ENCODE assay signal across 11 mouse cellular contexts in genomic region chr14:61743855-61744408, GRCm38 (mm10).
DNase-seq lines count a peak whose midpoint lies in the region; ATAC-seq and TF ChIP-seq lines count a peak whose summit lies in the region.
"Had no signal": no experiment of that assay in that cellular context is flagged by ENCODE, and none has a peak within 500 bp of the region (broad histone marks: within the 10 kb centered on the region; RNA-seq: fewer than 3 reads in every experiment).

No protein-coding gene starts in this region.

- no peaks in the 10 kb centered on the region for H3K27me3 ChIP-seq in heart, embryonic 14.5 days (ENCODE audit: control insufficient read depth, insufficient read depth, low read length)
- H3K27me3 ChIP-seq in G1E (ENCODE audit: insufficient read depth, low read length), result peaks cover 5% of the 10 kb centered on the region
- H3K27me3 ChIP-seq: intestine, embryonic 15.5 days had no signal

- 0 out of 2 replicates have a peak, but pooled peaks cover 2% of the 10 kb centered on the region for H3K9me3 ChIP-seq in heart, embryonic 14.5 days (ENCODE audit: control insufficient read depth, low read length)
- no peaks in the 10 kb centered on the region for H3K9me3 ChIP-seq in G1E (replicated peaks)
- H3K9me3 ChIP-seq: intestine, embryonic 15.5 days had no signal

- intact Hi-C loops in heart, postnatal 25 days (cut with DNase I), result no loop called here
- intact Hi-C loops in left cerebral cortex, postnatal 4 days (cut with DNase I), result no loop called here

- WGBS in heart, embryonic 14.5 days, result 2% methylated on average over 4 of the region's 4 CpGs

- no peak for ATAC-seq in heart, embryonic 14.5 days (ENCODE audit: insufficient number of reproducible peaks, insufficient read depth, low FRiP score, low read depth)
- peak; percentile 34; the same call in 1 of the 2 replicates for ATAC-seq in G1E (ENCODE audit: extremely low read depth, insufficient number of reproducible peaks, low FRiP score, poor library complexity, severe bottlenecking)
- peak; percentile 63 for ATAC-seq in monocyte, adult 5-6 weeks (replicated peaks; ENCODE audit: insufficient number of reproducible peaks, low FRiP score, low TSS enrichment, poor library complexity, severe bottlenecking)
- ATAC-seq: intestine, embryonic 15.5 days had no signal

- no peak for DNase-seq in heart, postnatal 25 days (ENCODE audit: low spot score)
- peak; percentile 23 for DNase-seq in G1E (ENCODE audit: low spot score)
- DNase-seq in c-Kit-positive CD71-positive TER-119-positive erythroid progenitor cells, embryonic 14.5 days (ENCODE audit: low spot score), result peak; percentile 47
- no peak for DNase-seq in kidney, postnatal 4 days
- DNase-seq in left cerebral cortex, postnatal 4 days, result no peak
- DNase-seq: cerebellum, postnatal 25 days; gastrocnemius, postnatal 36 days had no signal

- H3K36me3 ChIP-seq in heart, embryonic 14.5 days (ENCODE audit: control insufficient read depth, insufficient read depth, low read length), result no peaks in the 10 kb centered on the region
- no peaks in the 10 kb centered on the region for H3K36me3 ChIP-seq in G1E (replicated peaks)
- H3K36me3 ChIP-seq: intestine, embryonic 15.5 days had no signal

- 0 out of 2 replicates have a peak overlapping the region, but pooled peaks have one; percentile 8 for H3K4me2 ChIP-seq in heart, embryonic 14.5 days (ENCODE audit: low read length)
- H3K4me2 ChIP-seq: intestine, embryonic 15.5 days; midbrain, embryonic 11.5 days had no signal

- H3K9ac ChIP-seq in heart, embryonic 14.5 days (ENCODE audit: low read length), result no peak overlapping the region
- H3K9ac ChIP-seq: intestine, embryonic 15.5 days had no signal

- no peak for TF ChIP-seq CTCF in G1E (IDR thresholded peaks at IDR 0.05; ENCODE audit: low read depth, low read length)

- no peak overlapping the region for H3K4me3 ChIP-seq in heart, embryonic 14.5 days (ENCODE audit: control insufficient read depth in 1 of 2, insufficient read depth in 1 of 2, low read depth in 1 of 2, low read length in 2 of 2)
- no peak overlapping the region; the same call in 1 of the 2 replicates for H3K4me3 ChIP-seq in G1E (ENCODE audit: low read depth, low read length)
- H3K4me3 ChIP-seq: intestine, embryonic 15.5 days had no signal

- H3K27ac ChIP-seq in heart, embryonic 14.5 days (replicated peaks in 1 of 2; ENCODE audit: control insufficient read depth in 1 of 2, insufficient read depth in 1 of 2, low read depth in 2 of 2, low read length in 2 of 2), result no peak overlapping the region
- H3K27ac ChIP-seq: intestine, embryonic 15.5 days had no signal

- peaks cover 4 to 9% of the 10 kb centered on the region in 2 experiments; a peak in 3 of 4 replicates for H3K4me1 ChIP-seq in heart, embryonic 14.5 days (ENCODE audit: control insufficient read depth in 2 of 2, insufficient read depth in 2 of 2, low read length in 2 of 2)
- H3K4me1 ChIP-seq in G1E (ENCODE audit: insufficient read depth, low read depth, low read length), result peaks cover 11% of the 10 kb centered on the region
- H3K4me1 ChIP-seq: intestine, embryonic 15.5 days had no signal

Comparison
In these comparisons a context has a peak if more than half of its experiments do, and no peak if none do; other contexts are left out.
1. DNase-seq: peak in G1E (single experiment) and c-Kit-positive CD71-positive TER-119-positive erythroid progenitor cells, embryonic 14.5 days (single experiment); none in heart, postnatal 25 days (single experiment), kidney, postnatal 4 days (0 of 2) and left cerebral cortex, postnatal 4 days (single experiment).